In the genomic region with DNA sequence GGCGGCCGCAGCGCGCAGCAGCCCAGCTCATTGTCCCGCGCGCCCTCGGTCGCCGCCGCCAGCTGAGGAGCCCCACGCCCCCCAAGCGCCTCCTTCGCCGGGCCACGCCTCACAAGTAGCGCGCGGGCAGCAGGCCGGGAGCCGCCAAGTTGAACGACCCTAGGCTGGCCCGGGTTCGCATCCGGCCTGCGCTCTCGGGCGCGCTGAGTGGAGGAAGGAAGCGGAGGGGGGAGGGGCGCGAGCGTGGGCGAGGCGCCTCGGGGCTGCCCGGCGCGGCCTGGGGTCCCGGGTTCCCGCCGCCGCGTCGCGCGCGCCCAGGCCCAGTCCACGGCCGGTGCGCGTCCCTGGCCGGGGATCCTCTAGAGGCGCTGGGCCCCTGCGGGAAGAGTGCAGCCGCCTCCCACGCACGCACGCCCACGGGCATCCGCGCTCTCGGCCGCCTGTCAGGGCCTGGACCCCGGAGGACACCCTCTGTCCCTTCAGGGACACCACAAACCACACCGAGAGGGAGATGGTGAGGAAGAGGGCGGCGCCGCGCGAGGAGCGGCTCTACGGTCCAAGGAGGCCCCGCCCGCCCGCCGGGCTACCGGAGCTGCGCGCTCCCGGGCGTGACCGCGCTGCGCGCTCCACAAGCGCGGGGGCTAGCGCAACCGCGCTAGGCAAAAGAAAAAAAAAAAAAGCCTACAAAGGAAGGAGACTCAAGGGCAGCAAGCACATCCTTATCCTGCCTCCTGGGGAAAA, we compare ENCODE assay signal across 7 mouse cellular contexts. TPM values are rescaled to one million over a fixed set of nuclear protein-coding genes. Genes with fewer than 3 reads are reported as not detected.
DNase-seq lines count a peak whose midpoint lies in the region; ATAC-seq lines count a peak whose summit lies in the region.

Gene Dclk2 (minus strand): TSS at position 510 of the 741 bp plus-strand sequence.

- no peaks in the 10 kb centered on the region for H3K9me3 ChIP-seq in embryonic facial prominence, embryonic 11.5 days (replicated peaks; ENCODE audit: control insufficient read depth, low read length)
- no peaks in the 10 kb centered on the region for H3K9me3 ChIP-seq in intestine, embryonic 16.5 days (ENCODE audit: control insufficient read depth, low read length)
- no peaks in the 10 kb centered on the region for H3K9me3 ChIP-seq in midbrain, embryonic 11.5 days (ENCODE audit: control insufficient read depth, low read length)

- peaks cover 5% of the 10 kb centered on the region for H3K27me3 ChIP-seq in embryonic facial prominence, embryonic 11.5 days (ENCODE audit: control insufficient read depth, insufficient read depth, low read length)
- H3K27me3 ChIP-seq in intestine, embryonic 16.5 days (replicated peaks; ENCODE audit: control insufficient read depth, insufficient read depth, low read length): no peaks in the 10 kb centered on the region
- no peaks in the 10 kb centered on the region for H3K27me3 ChIP-seq in midbrain, embryonic 11.5 days (ENCODE audit: control insufficient read depth, insufficient read depth, low read length)

- no peak within 1 kb of the TSS for H3K27ac ChIP-seq in embryonic facial prominence, embryonic 11.5 days (replicated peaks; ENCODE audit: low read depth, low read length)
- peak within 1 kb of the TSS; percentile 77 for H3K27ac ChIP-seq in intestine, embryonic 16.5 days (ENCODE audit: low read length)
- peak within 1 kb of the TSS; percentile 82 for H3K27ac ChIP-seq in midbrain, embryonic 11.5 days (ENCODE audit: low read depth, low read length)

- H3K36me3 ChIP-seq in embryonic facial prominence, embryonic 11.5 days (replicated peaks; ENCODE audit: control insufficient read depth, insufficient read depth, low read depth, low read length): no peaks in the 10 kb centered on the region
- no peaks in the 10 kb centered on the region for H3K36me3 ChIP-seq in intestine, embryonic 16.5 days (ENCODE audit: control insufficient read depth, insufficient read depth, low read length)
- H3K36me3 ChIP-seq in midbrain, embryonic 11.5 days (ENCODE audit: control insufficient read depth, insufficient read depth, low read length): peaks cover 2% of the 10 kb centered on the region

- no peaks in the 10 kb centered on the region for H3K4me1 ChIP-seq in embryonic facial prominence, embryonic 11.5 days (ENCODE audit: control insufficient read depth, insufficient read depth, low read length)
- H3K4me1 ChIP-seq in intestine, embryonic 16.5 days (ENCODE audit: control insufficient read depth, insufficient read depth, low read length): peaks cover 8% of the 10 kb centered on the region
- H3K4me1 ChIP-seq in midbrain, embryonic 11.5 days (ENCODE audit: control insufficient read depth, insufficient read depth, low read length): peaks cover 11% of the 10 kb centered on the region

- H3K4me2 ChIP-seq in embryonic facial prominence, embryonic 11.5 days (ENCODE audit: low read depth, low read length): peak within 1 kb of the TSS; percentile 83
- H3K4me2 ChIP-seq in intestine, embryonic 16.5 days (ENCODE audit: low read depth, low read length): peak within 1 kb of the TSS; percentile 94
- H3K4me2 ChIP-seq in midbrain, embryonic 11.5 days: peak within 1 kb of the TSS; percentile 66

- WGBS in embryonic facial prominence, embryonic 11.5 days: under 1% methylated on average over 77 of the region's 91 CpGs
- WGBS in intestine, embryonic 16.5 days: under 1% methylated on average over 91 of the region's 91 CpGs
- under 1% methylated on average over 85 of the region's 91 CpGs for WGBS in midbrain, embryonic 11.5 days

- peak; percentile 82 for ATAC-seq in embryonic facial prominence, embryonic 11.5 days (replicated peaks; ENCODE audit: insufficient number of reproducible peaks, low FRiP score, low TSS enrichment, low read depth)
- peak; percentile 80 for ATAC-seq in granulocyte monocyte progenitor cell, adult 5-6 weeks (replicated peaks; ENCODE audit: poor library complexity, severe bottlenecking)
- peak; percentile 90 for ATAC-seq in intestine, embryonic 16.5 days
- peak; percentile 91 for ATAC-seq in midbrain, embryonic 11.5 days (ENCODE audit: low FRiP score)

- peak within 1 kb of the TSS; percentile 72 for H3K4me3 ChIP-seq in embryonic facial prominence, embryonic 11.5 days (ENCODE audit: low read depth, low read length)
- peak within 1 kb of the TSS; percentile 74 for H3K4me3 ChIP-seq in intestine, embryonic 16.5 days (ENCODE audit: low read length)
- H3K4me3 ChIP-seq in midbrain, embryonic 11.5 days (ENCODE audit: low read depth, low read length): peak within 1 kb of the TSS; percentile 83

- intact Hi-C loops in left cerebral cortex, postnatal 4 days (cut with DNase I): no loop called here

- peak within 1 kb of the TSS; percentile 88 for H3K9ac ChIP-seq in embryonic facial prominence, embryonic 11.5 days (replicated peaks; ENCODE audit: low read length)
- peak within 1 kb of the TSS; percentile 75 for H3K9ac ChIP-seq in intestine, embryonic 16.5 days (ENCODE audit: low read depth, low read length)
- H3K9ac ChIP-seq in midbrain, embryonic 11.5 days (ENCODE audit: low read length): peak within 1 kb of the TSS; percentile 93

- peak; percentile 82 for DNase-seq in adrenal gland, postnatal 25 days
- peak; percentile 84 for DNase-seq in embryonic facial prominence, embryonic 11.5 days (ENCODE audit: low spot score)
- DNase-seq in left cerebral cortex, postnatal 4 days: peak; percentile 85
- peak; percentile 100 for DNase-seq in midbrain, embryonic 11.5 days (ENCODE audit: low spot score, missing footprints)
- DNase-seq in skeletal muscle tissue, adult 2 months (ENCODE audit: low read depth, low spot score): peak; percentile 12

RNA-seq across cellular contexts. Expression of gene Dclk2, which starts in this region (rescaled TPM):
- 9.6 and 10.4 TPM in 2 replicates for total RNA-seq in adrenal gland, postnatal 25 days (2021)
- 10.6 and 12.0 TPM in 2 replicates for polyA plus RNA-seq in embryonic facial prominence, embryonic 11.5 days (2014; fragmentation: Nextera tagmentation; extraction: Ambion mirVana)
- total RNA-seq in granulocyte monocyte progenitor cell, adult 5-6 weeks (2014; fragmentation: Nextera tagmentation): 0.62 and 1.6 TPM in 2 replicates
- under 0.01 and 0.30 TPM in 2 replicates for total RNA-seq in granulocyte monocyte progenitor cell, adult 5-6 weeks (2017)
- 4.2 and 4.6 TPM in 2 replicates for polyA plus RNA-seq in intestine, embryonic 16.5 days (2015; fragmentation: Nextera tagmentation; extraction: Ambion mirVana)
- 100 to 1,000 TPM; 159 to 160 TPM for total RNA-seq in left cerebral cortex, postnatal 4 days (2021)
- 23.0 and 23.1 TPM in 2 replicates for polyA plus RNA-seq in midbrain, embryonic 11.5 days (2014; fragmentation: Nextera tagmentation; extraction: Ambion mirVana)

Comparison
In these comparisons a context has a peak if more than half of its experiments do, and no peak if none do; other contexts are left out.
1. RNA of gene Dclk2 (total RNA-seq): 159 to 160 TPM in left cerebral cortex, postnatal 4 days; 9.6 to 10.4 TPM in adrenal gland, postnatal 25 days and under 0.01 to 1.6 TPM in granulocyte monocyte progenitor cell, adult 5-6 weeks; every median in the first group is over 10 times any median in the second.
2. DNase-seq: peak in every context shown above with its lines; median percentile 100 in midbrain, embryonic 11.5 days; 85 in left cerebral cortex, postnatal 4 days; 84 in embryonic facial prominence, embryonic 11.5 days; 82 in adrenal gland, postnatal 25 days; 12 in skeletal muscle tissue, adult 2 months.
3. Peak in every context shown above with its lines, with median percentiles within 50 percentile points of each other: ATAC-seq, H3K4me2 ChIP-seq, H3K4me3 ChIP-seq and H3K9ac ChIP-seq.